Mouse (Mus musculus) limb, embryonic 15.5 days (tissue): ENCODE data around the gene Rtl6. TPM values are rescaled to one million over a fixed set of nuclear protein-coding genes. Genes with fewer than 3 reads are reported as not detected.
A peak's percentile ranks its signal among the peaks of the same experiment; 100 is the strongest.

Source experiments
- ATAC-seq: fragments of 200-750 bp; cut with Nextera tagmentation; 2 replicates; pipeline ENCODE4 v1.8.0; 2017; ENCODE audit warnings: low read depth, moderate TSS enrichment; ENCODE audit not compliant: insufficient number of reproducible peaks, low FRiP score, low TSS enrichment
- H3K27ac ChIP-seq: fragments of 300-500 bp; sonication (generic); 2 replicates; pipeline ENCODE4 v1.5.1; 2015; ENCODE audit warnings: moderate library complexity, mild to moderate bottlenecking, inconsistent platforms
- H3K27me3 ChIP-seq: fragments of 300-500 bp; sonication (generic); 2 replicates; pipeline ENCODE4 v1.6.1; 2015; ENCODE audit warnings: inconsistent platforms
- H3K36me3 ChIP-seq: fragments of 300-500 bp; sonication (generic); 2 replicates; pipeline ENCODE4 v1.6.1; 2015; ENCODE audit warnings: inconsistent platforms
- H3K4me1 ChIP-seq: fragments of 300-500 bp; sonication (generic); 2 replicates; pipeline ENCODE4 v1.6.1; 2015; ENCODE audit warnings: inconsistent platforms
- H3K4me2 ChIP-seq: fragments of 300-500 bp; sonication (generic); 2 replicates; pipeline ENCODE4 v1.6.1; 2015; ENCODE audit warnings: mild to moderate bottlenecking, inconsistent platforms
- H3K4me3 ChIP-seq: fragments of 300-500 bp; sonication (generic); 2 replicates; pipeline ENCODE4 v1.5.1; 2015; ENCODE audit warnings: mild to moderate bottlenecking, inconsistent platforms
- H3K9ac ChIP-seq: fragments of 300-500 bp; sonication (generic); 2 replicates; pipeline ENCODE4 v1.6.1; 2015; ENCODE audit warnings: inconsistent platforms
- H3K9me3 ChIP-seq: fragments of 300-500 bp; sonication (generic); 2 replicates; pipeline ENCODE4 v1.6.1; 2016; ENCODE audit warnings: inconsistent platforms
- WGBS: fragments of 180-500 bp; shearing (Covaris S2); methylation state at CpG from one replicate; pipeline ENCODE4 v1.1.7; 2015; 5-methylcytosine and 5-hydroxymethylcytosine counted together
- polyA plus RNA-seq: library from polyadenylated mRNA; unstranded; fragments of >200 nt; fragmentation: Nextera tagmentation; extraction: Ambion mirVana; gene quantifications from 2 replicates; pipeline ENCODE4 v1.2.1, GENCODE M21; 2015

Gene Rtl6
- polyA plus RNA-seq, 1 experiment from 2014 or later = 17.7 TPM

GRCm38 (mm10) chr15:84578607-84579006 lies 21.0 kb upstream of the Rtl6 start:
- no peak for ATAC-seq
- WGBS = 72% methylated on average over 1 of the region's 1 CpGs

DNA sequence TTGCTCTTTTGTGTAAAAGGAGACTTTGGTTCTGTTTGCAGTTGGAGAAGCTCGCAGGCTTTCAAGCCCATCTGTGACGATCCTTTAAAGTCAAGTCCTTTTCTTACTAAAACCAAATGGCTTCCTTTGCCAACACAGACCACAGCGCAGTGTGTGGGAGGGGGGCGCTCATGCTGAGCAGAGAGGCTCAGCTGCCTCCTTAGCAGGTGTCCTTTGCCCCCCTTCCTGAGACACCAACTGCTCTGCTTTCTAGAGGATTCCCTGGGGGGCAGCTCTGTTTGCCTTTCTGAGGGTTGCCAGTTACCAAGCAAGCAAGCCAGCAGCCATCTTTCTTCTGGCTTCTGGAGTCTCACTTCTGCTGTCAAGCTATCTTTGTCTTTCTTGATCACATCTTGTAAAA lies 19.4 kb upstream of the Rtl6 start:
- H3K9me3 ChIP-seq = no peaks in the 10 kb centered on the region
- H3K27ac ChIP-seq = no peak overlapping the region
- no peak overlapping the region for H3K9ac ChIP-seq
- H3K4me2 ChIP-seq = no peak overlapping the region
- H3K4me3 ChIP-seq = no peak overlapping the region
- 54% methylated on average over 4 of the region's 4 CpGs for WGBS
- no peaks in the 10 kb centered on the region for H3K4me1 ChIP-seq
- H3K27me3 ChIP-seq = no peaks in the 10 kb centered on the region
- no peaks in the 10 kb centered on the region for H3K36me3 ChIP-seq
- ATAC-seq = no peak

More at GRCm38 (mm10) chr15:84578607-84579006, 21.0 kb upstream of the Rtl6 start:
- H3K27ac ChIP-seq = no peak overlapping the region
- no peak overlapping the region for H3K4me2 ChIP-seq
- no peaks in the 10 kb centered on the region for H3K4me1 ChIP-seq
- no peaks in the 10 kb centered on the region for H3K9me3 ChIP-seq
- no peaks in the 10 kb centered on the region for H3K36me3 ChIP-seq
- H3K4me3 ChIP-seq = no peak overlapping the region
- H3K27me3 ChIP-seq = no peaks in the 10 kb centered on the region
- H3K9ac ChIP-seq = no peak overlapping the region

DNA sequence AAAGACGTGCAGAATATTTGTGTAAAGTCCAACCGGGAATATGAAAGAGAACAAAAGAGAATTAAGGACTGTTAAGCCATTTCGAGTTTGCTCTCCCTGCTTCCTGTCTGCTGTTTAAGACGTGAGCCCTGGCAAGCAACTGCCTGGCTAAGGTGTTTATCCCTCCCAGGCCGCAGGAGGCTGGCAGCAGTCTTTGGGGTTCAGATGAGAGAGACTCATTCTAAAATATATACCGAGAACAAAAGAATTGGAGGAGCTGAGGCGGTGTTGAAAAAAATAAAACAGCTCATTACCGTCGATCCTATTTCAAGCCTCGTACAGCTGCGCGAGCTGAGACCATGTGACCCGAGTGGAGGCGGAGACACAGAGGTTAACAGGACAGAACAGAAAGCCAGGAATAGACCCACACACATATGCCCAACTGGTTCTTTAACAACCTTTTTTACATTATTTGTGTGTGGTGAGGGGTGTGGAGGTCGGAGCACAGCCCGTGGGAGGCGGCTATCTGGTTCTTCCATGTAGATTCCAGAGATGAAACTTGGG lies 9.0 kb upstream of the Rtl6 start:
- ATAC-seq = peak; percentile 80
- peak overlapping the region; percentile 30; the same call in 1 of the 2 replicates for H3K4me2 ChIP-seq
- no peaks in the 10 kb centered on the region for H3K36me3 ChIP-seq
- WGBS = 35% methylated on average over 17 of the region's 17 CpGs
- H3K27ac ChIP-seq = peak overlapping the region; percentile 72
- H3K4me3 ChIP-seq = 0 out of 2 replicates have a peak overlapping the region, but pooled peaks have one; percentile 7
- H3K9me3 ChIP-seq = no peaks in the 10 kb centered on the region
- no peaks in the 10 kb centered on the region for H3K27me3 ChIP-seq
- H3K4me1 ChIP-seq = peaks cover 6% of the 10 kb centered on the region; the same call in 1 of the 2 replicates
- H3K9ac ChIP-seq = no peak overlapping the region

DNA sequence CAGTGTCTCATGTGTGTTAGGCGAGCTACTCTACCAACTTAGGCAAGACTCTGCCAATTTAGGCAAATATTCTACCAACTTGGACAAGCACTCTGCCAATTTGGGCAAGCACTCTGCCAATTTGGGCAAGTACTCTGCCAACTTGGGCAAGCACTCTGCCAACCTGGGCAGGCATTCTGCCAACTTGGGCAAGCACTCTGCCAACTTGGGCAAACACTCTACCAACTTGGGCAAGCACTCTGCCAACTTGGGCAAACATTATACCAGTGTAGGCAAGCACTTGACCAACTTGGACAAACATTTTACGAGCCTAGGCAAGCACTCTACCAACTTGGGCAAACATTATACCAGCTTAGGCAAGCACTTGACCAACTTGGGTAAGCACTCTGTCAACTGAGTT lies 3.9 kb upstream of the Rtl6 start:
- Histone ChIP-seq H3K9ac (no peak overlapping the region), H3K27me3 (no peaks in the 10 kb centered on the region), H3K4me3 (no peak overlapping the region), H3K4me1 (peaks cover 15% of the 10 kb centered on the region), H3K27ac (no peak overlapping the region), H3K4me2 (no peak overlapping the region), H3K36me3 (peaks cover 2% of the 10 kb centered on the region), H3K9me3 (no peaks in the 10 kb centered on the region)
- 85% methylated on average over 2 of the region's 2 CpGs for WGBS
- no peak for ATAC-seq

- Histone ChIP-seq H3K4me3 (peak overlapping the region; percentile 74), H3K9ac (peak overlapping the region; percentile 64; the same call in 1 of the 2 replicates), H3K36me3 (peaks cover 31% of the 10 kb centered on the region), H3K4me2 (peak overlapping the region; percentile 55), H3K4me1 (peaks cover 28% of the 10 kb centered on the region), H3K27ac (no peak overlapping the region), H3K27me3 (no peaks in the 10 kb centered on the region), H3K9me3 (no peaks in the 10 kb centered on the region)
- WGBS = 98% methylated on average over 17 of the region's 17 CpGs
- no peak for ATAC-seq
Measured at GRCm38 (mm10) chr15:84556674-84557073, 949 bp downstream of the Rtl6 start.

- Histone ChIP-seq H3K9ac (no peak overlapping the region), H3K36me3 (peaks cover 25% of the 10 kb centered on the region), H3K27ac (no peak overlapping the region), H3K4me1 (peaks cover 15% of the 10 kb centered on the region), H3K4me2 (no peak overlapping the region), H3K9me3 (no peaks in the 10 kb centered on the region), H3K27me3 (no peaks in the 10 kb centered on the region), H3K4me3 (no peak overlapping the region)
- WGBS = 75% methylated on average over 4 of the region's 4 CpGs
- no peak for ATAC-seq
Measured at GRCm38 (mm10) chr15:84551065-84551464, 6.6 kb downstream of the Rtl6 start.

DNA sequence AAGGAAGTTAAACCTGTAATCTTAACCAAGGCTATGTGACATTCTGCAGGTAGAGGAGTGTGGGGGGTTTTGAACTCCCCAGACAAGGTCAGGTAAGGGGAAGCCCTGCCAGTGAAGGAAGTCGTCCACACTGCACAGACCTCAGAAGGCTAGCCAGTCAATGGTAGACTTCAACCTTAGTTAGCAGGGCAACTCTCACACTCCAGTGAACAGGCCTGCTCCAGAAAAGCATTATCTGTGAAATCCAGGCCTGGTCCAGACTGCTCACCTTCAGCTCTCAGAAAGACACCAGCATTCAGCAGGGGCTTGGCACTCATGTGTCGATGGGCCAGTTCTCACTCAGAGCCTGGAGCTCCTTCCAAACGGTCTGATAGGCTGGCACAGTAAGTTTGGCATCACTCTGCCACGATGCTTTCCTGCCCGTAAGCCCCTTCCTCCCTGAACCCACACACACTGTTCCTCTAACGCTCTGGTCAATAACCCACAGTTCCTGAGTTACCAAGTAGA lies 8.3 kb downstream of the Rtl6 start:
- H3K27ac ChIP-seq = no peak overlapping the region
- H3K4me3 ChIP-seq = no peak overlapping the region
- H3K27me3 ChIP-seq = no peaks in the 10 kb centered on the region
- no peaks in the 10 kb centered on the region for H3K9me3 ChIP-seq
- 82% methylated on average over 6 of the region's 6 CpGs for WGBS
- peaks cover 3% of the 10 kb centered on the region; the same call in 1 of the 2 replicates for H3K4me1 ChIP-seq
- no peak overlapping the region for H3K4me2 ChIP-seq
- no peak for ATAC-seq
- no peak overlapping the region for H3K9ac ChIP-seq
- peaks cover 8% of the 10 kb centered on the region; the same call in 1 of the 2 replicates for H3K36me3 ChIP-seq

DNA sequence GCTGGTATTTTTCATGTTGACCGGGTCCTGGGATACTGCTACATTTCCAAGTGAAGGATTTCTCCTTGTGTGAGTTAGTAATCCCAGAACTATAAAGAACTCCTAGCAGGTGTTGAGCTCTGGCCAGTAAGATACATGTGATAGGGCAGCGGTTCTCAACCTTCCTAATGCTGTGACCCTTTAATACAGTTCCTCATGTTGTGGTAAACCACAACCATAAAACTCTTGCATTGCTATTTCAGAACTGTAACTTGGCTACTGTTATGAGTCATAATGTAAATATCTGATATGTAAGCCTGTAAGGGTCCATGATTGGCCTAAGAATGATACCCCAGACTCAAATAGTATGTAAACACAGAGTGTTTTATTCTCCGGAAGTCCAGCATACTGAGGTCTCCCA lies 11.6 kb downstream of the Rtl6 start:
- WGBS = 83% methylated on average over 3 of the region's 3 CpGs
- Histone ChIP-seq H3K36me3 (no peaks in the 10 kb centered on the region), H3K4me3 (no peak overlapping the region), H3K4me1 (0 out of 2 replicates have a peak, but pooled peaks cover 2% of the 10 kb centered on the region), H3K9ac (no peak overlapping the region), H3K9me3 (no peaks in the 10 kb centered on the region), H3K27me3 (no peaks in the 10 kb centered on the region), H3K4me2 (no peak overlapping the region), H3K27ac (no peak overlapping the region)
- ATAC-seq = no peak

DNA sequence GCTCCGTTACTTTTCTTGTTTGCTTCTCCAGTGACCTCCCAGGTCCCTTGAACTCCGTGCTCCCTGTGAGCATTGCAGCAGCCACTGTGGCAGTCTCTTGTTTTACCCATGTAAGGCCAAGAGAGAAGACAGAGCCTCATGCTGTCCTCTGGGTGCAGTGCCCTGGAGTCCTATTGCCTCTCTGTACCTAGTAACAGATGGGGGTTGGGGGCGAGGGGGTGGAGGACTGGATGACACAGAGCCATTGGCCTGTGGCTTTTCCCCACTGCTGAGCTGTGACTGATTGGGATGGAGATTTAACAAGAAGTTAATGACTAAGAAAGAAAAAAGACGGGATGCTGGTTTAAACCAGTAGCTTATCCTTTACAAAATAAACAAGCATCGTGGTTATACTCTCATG lies 16.4 kb downstream of the Rtl6 start:
- H3K4me3 ChIP-seq = no peak overlapping the region
- H3K36me3 ChIP-seq = no peaks in the 10 kb centered on the region
- H3K27ac ChIP-seq = no peak overlapping the region
- 67% methylated on average over 5 of the region's 5 CpGs for WGBS
- H3K27me3 ChIP-seq = no peaks in the 10 kb centered on the region
- H3K4me1 ChIP-seq = 0 out of 2 replicates have a peak, but pooled peaks cover 2% of the 10 kb centered on the region
- H3K4me2 ChIP-seq = no peak overlapping the region
- H3K9ac ChIP-seq = no peak overlapping the region
- no peak for ATAC-seq
- no peaks in the 10 kb centered on the region for H3K9me3 ChIP-seq

- Histone ChIP-seq H3K9ac (no peak overlapping the region), H3K4me3 (no peak overlapping the region), H3K27me3 (no peaks in the 10 kb centered on the region), H3K9me3 (no peaks in the 10 kb centered on the region), H3K4me1 (no peaks in the 10 kb centered on the region), H3K4me2 (0 out of 2 replicates have a peak overlapping the region, but pooled peaks have one; percentile 7), H3K27ac (no peak overlapping the region), H3K36me3 (no peaks in the 10 kb centered on the region)
- no peak for ATAC-seq
- WGBS = 73% methylated on average over 15 of the region's 15 CpGs
Measured at GRCm38 (mm10) chr15:84538974-84539588, 18.5 kb downstream of the Rtl6 start.

DNA sequence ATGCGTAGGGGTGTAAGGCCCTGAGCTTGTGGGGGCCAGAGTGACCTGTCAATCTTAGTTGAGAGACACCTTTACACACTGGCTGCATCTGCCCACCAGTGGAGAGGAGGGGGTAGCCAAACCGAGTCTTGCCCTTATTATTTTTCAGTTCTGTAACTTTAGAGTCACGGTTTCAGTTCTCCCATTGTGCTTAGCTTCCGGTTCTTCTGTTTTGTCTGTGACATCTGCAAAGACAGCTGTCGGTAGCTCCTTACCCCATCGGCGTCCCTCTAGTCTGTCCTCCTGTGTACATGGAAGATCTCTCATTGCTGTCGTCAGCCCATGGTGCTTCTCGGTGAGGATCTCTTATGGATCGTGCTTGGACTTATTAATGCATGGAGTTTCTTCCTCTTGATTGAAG lies 20.5 kb downstream of the Rtl6 start:
- 90% methylated on average over 10 of the region's 10 CpGs for WGBS
- no peak for ATAC-seq
- no peak overlapping the region for H3K9ac ChIP-seq

GRCm38 (mm10) chr15:84536611-84537010 lies 21.0 kb downstream of the Rtl6 start:
- Histone ChIP-seq H3K27ac (no peak overlapping the region), H3K9me3 (no peaks in the 10 kb centered on the region), H3K4me1 (0 out of 2 replicates have a peak, but pooled peaks cover 1% of the 10 kb centered on the region), H3K27me3 (no peaks in the 10 kb centered on the region; the same call in 1 of the 2 replicates), H3K4me3 (no peak overlapping the region), H3K4me2 (no peak overlapping the region), H3K9ac (no peak overlapping the region), H3K36me3 (no peaks in the 10 kb centered on the region)
- ATAC-seq = no peak
- 86% methylated on average over 9 of the region's 9 CpGs for WGBS

More for the DNA sequence above, 20.5 kb downstream of the Rtl6 start:
- no peak overlapping the region for H3K27ac ChIP-seq
- H3K9me3 ChIP-seq = no peaks in the 10 kb centered on the region
- no peaks in the 10 kb centered on the region for H3K4me1 ChIP-seq
- H3K4me3 ChIP-seq = no peak overlapping the region
- no peaks in the 10 kb centered on the region for H3K36me3 ChIP-seq
- no peak overlapping the region for H3K4me2 ChIP-seq
- no peaks in the 10 kb centered on the region; the same call in 1 of the 2 replicates for H3K27me3 ChIP-seq
